8 mouse cellular contexts compared by ENCODE assay signal in genomic region chr10:117676644-117677313, GRCm38 (mm10). TPM values are rescaled to one million over a fixed set of nuclear protein-coding genes. Genes with fewer than 3 reads are reported as not detected.
DNase-seq lines count a peak whose midpoint lies in the region; ATAC-seq and TF ChIP-seq lines count a peak whose summit lies in the region.

No protein-coding gene starts in this region.

- TF ChIP-seq RAD21 in MEL (IDR thresholded peaks at IDR 0.05; ENCODE audit: low read depth, low read length) = peak; percentile 88

- TF ChIP-seq POLR2A in MEL (IDR thresholded peaks at IDR 0.05; ENCODE audit: control insufficient read depth in 1 of 2, insufficient read depth in 1 of 2, low read depth in 1 of 2, low read length in 2 of 2, poor library complexity in 1 of 2) = no peak

- TF ChIP-seq EP300 in MEL (IDR thresholded peaks at IDR 0.05; ENCODE audit: low read depth in 1 of 2, low read length in 2 of 2) = no peak

- ATAC-seq in heart, embryonic 14.5 days (ENCODE audit: insufficient number of reproducible peaks, insufficient read depth, low FRiP score, low read depth) = no peak

- peak in 2 of 3 experiments; percentile 30 to 74; a peak in 3 of 6 replicates for TF ChIP-seq CTCF in MEL (IDR thresholded peaks at IDR 0.05 in 2 of 3, conservative IDR thresholded peaks at IDR 0.05 in 1 of 3; ENCODE audit: control insufficient read depth in 1 of 3, insufficient read depth in 1 of 3, low read depth in 2 of 3, low read length in 3 of 3, poor library complexity in 1 of 3, severe bottlenecking in 1 of 3)
- TF ChIP-seq CTCF in layer of hippocampus, adult 2 months (conservative IDR thresholded peaks at IDR 0.05) = peak; percentile 86

- no peaks in the 10 kb centered on the region for H3K79me2 ChIP-seq in MEL (ENCODE audit: control insufficient read depth, insufficient read depth, low read length, poor library complexity)

- H3K9me3 ChIP-seq in MEL (replicated peaks; ENCODE audit: insufficient read depth, low read length) = no peaks in the 10 kb centered on the region
- no peaks in the 10 kb centered on the region for H3K9me3 ChIP-seq in heart, embryonic 14.5 days (ENCODE audit: control insufficient read depth, low read length)

- no peak overlapping the region for H3K27ac ChIP-seq in MEL (ENCODE audit: control insufficient read depth, low read depth, low read length)
- no peak overlapping the region for H3K27ac ChIP-seq in heart, embryonic 14.5 days (replicated peaks in 1 of 2; ENCODE audit: control insufficient read depth in 1 of 2, insufficient read depth in 1 of 2, low read depth in 2 of 2, low read length in 2 of 2)
- peak overlapping the region; percentile 88 for H3K27ac ChIP-seq in layer of hippocampus, adult 2 months

- 14% methylated on average over 17 of the region's 17 CpGs for WGBS in heart, embryonic 14.5 days

- no peak overlapping the region for H3K9ac ChIP-seq in MEL (ENCODE audit: control insufficient read depth, low read depth, low read length, poor library complexity, severe bottlenecking)
- peak overlapping the region; percentile 3 for H3K9ac ChIP-seq in heart, embryonic 14.5 days (ENCODE audit: low read length)

- peaks cover 6 to 26% of the 10 kb centered on the region in 2 experiments for H3K4me1 ChIP-seq in MEL (ENCODE audit: control insufficient read depth in 1 of 2, insufficient read depth in 2 of 2, low read length in 2 of 2)
- H3K4me1 ChIP-seq in heart, embryonic 14.5 days (ENCODE audit: control insufficient read depth in 2 of 2, insufficient read depth in 2 of 2, low read length in 2 of 2) = peaks cover 2 to 13% of the 10 kb centered on the region in 2 experiments; a peak in 3 of 4 replicates

- peaks cover 0 to 22% of the 10 kb centered on the region in 2 experiments; a peak in 2 of 4 replicates for H3K36me3 ChIP-seq in MEL (ENCODE audit: control insufficient read depth in 1 of 2, insufficient read depth in 2 of 2, low read length in 2 of 2)
- no peaks in the 10 kb centered on the region for H3K36me3 ChIP-seq in heart, embryonic 14.5 days (ENCODE audit: control insufficient read depth, insufficient read depth, low read length)

- H3K4me2 ChIP-seq in heart, embryonic 14.5 days (ENCODE audit: low read length) = peak overlapping the region; percentile 79

- peak; percentile 55 to 56 for DNase-seq in B cell, adult 2 months
- DNase-seq in MEL (ENCODE audit: low read depth, low spot score) = peak; percentile 66
- DNase-seq in embryo, embryonic 10.5 days (ENCODE audit: low spot score) = peak; percentile 83
- peak; percentile 42 for DNase-seq in layer of hippocampus, adult 2 months (ENCODE audit: low spot score in 2 of 2)
- peak; percentile 39 for DNase-seq in lung, postnatal 36 days
- peak; percentile 38 for DNase-seq in right cerebral cortex, postnatal 4 days
- DNase-seq in urinary bladder, postnatal 36 days (ENCODE audit: low spot score in 2 of 2) = no peak

- no peak overlapping the region for H3K4me3 ChIP-seq in MEL (ENCODE audit: control insufficient read depth in 1 of 2, insufficient read depth in 1 of 2, low read depth in 2 of 2, low read length in 2 of 2)
- peak overlapping the region; percentile 25 to 38 for H3K4me3 ChIP-seq in heart, embryonic 14.5 days (ENCODE audit: control insufficient read depth in 1 of 2, insufficient read depth in 1 of 2, low read depth in 1 of 2, low read length in 2 of 2)
- H3K4me3 ChIP-seq in layer of hippocampus, adult 2 months = peak overlapping the region; percentile 58

- H3K27me3 ChIP-seq in MEL (ENCODE audit: control insufficient read depth in 1 of 2, insufficient read depth in 2 of 2, low read length in 2 of 2) = no peaks in the 10 kb centered on the region; a peak in 1 of 4 replicates
- H3K27me3 ChIP-seq in heart, embryonic 14.5 days (ENCODE audit: control insufficient read depth, insufficient read depth, low read length) = no peaks in the 10 kb centered on the region

TF ChIP-seq in MEL, 35 proteins besides CTCF, POLR2A, EP300 and RAD21:
- no peak for TF ChIP-seq NELFE (IDR thresholded peaks at IDR 0.05; ENCODE audit: low read depth, low read length)
- no peak for TF ChIP-seq USF1 (IDR thresholded peaks at IDR 0.05; ENCODE audit: low read depth, low read length)
- peak; percentile 70 for TF ChIP-seq SMC3 (IDR thresholded peaks at IDR 0.05; ENCODE audit: low read depth, low read length)
- TF ChIP-seq GATA1 (IDR thresholded peaks at IDR 0.05; ENCODE audit: low read depth, low read length) = peak; percentile 79
- TF ChIP-seq ZC3H11A (IDR thresholded peaks at IDR 0.05; ENCODE audit: low read depth, low read length) = peak; percentile 61
- no peak for TF ChIP-seq MEF2A (IDR thresholded peaks at IDR 0.05; ENCODE audit: extremely low read depth, insufficient replicate concordance, low read depth, low read length, poor library complexity, severe bottlenecking)
- TF ChIP-seq ELF1 (IDR thresholded peaks at IDR 0.05; ENCODE audit: low read depth, low read length) = no peak
- no peak for TF ChIP-seq ZMIZ1 (IDR thresholded peaks at IDR 0.05; ENCODE audit: low read depth, low read length)
- peak; percentile 96 for TF ChIP-seq ZNF384 (IDR thresholded peaks at IDR 0.05; ENCODE audit: low read depth, low read length)
- TF ChIP-seq RCOR1 (IDR thresholded peaks at IDR 0.05; ENCODE audit: low read depth, low read length) = 0 out of 2 replicates have a peak, but pooled peaks have one; percentile 10
- TF ChIP-seq MXI1 (IDR thresholded peaks at IDR 0.05; ENCODE audit: low read depth, low read length) = no peak
- TF ChIP-seq ETS1 (IDR thresholded peaks at IDR 0.05; ENCODE audit: low read depth, low read length) = no peak
- peak; percentile 39; the same call in 1 of the 2 replicates for TF ChIP-seq SIN3A (IDR thresholded peaks at IDR 0.05; ENCODE audit: low read length)
- TF ChIP-seq E2F4 (IDR thresholded peaks at IDR 0.05; ENCODE audit: borderline replicate concordance, low read depth, low read length) = no peak
TF ChIP-seq in MEL: peak in this region for 6.

RNA-seq across cellular contexts. Expression of gene Mdm2, which starts 33.8 kb away (rescaled TPM):
- total RNA-seq in MEL (2012; rRNA removed) = 35.2 and 35.3 TPM in 2 replicates
- 100 to 1,000 TPM in 1 of 2 experiments, 10 to 100 TPM in 1; 42.2 to 601 TPM for polyA plus RNA-seq in MEL (2012; ENCODE audit: insufficient read depth in 1 of 2, insufficient read length in 2 of 2, low read depth in 1 of 2, low replicate concordance in 2 of 2, missing spikeins in 1 of 2)
- polyA plus RNA-seq in heart, embryonic 14.5 days (2014; fragmentation: Nextera tagmentation; extraction: Ambion mirVana) = 48.9 and 49.0 TPM in 2 replicates
- 10 to 100 TPM; 55.1 to 66.0 TPM for total RNA-seq in layer of hippocampus, adult 2 months (2021)

RNA-seq across cellular contexts. Expression of gene Cpm, which starts 47.5 kb away (rescaled TPM):
- 0.04 TPM in 1 of 2 replicates, not detected in the other for total RNA-seq in MEL (2012; rRNA removed)
- under 1 TPM in 1 of 2 experiments, not detected in 1; 0.40 TPM for polyA plus RNA-seq in MEL (2012; ENCODE audit: insufficient read depth in 1 of 2, insufficient read length in 2 of 2, low read depth in 1 of 2, low replicate concordance in 2 of 2, missing spikeins in 1 of 2)
- 0.96 and 1.00 TPM in 2 replicates for polyA plus RNA-seq in heart, embryonic 14.5 days (2014; fragmentation: Nextera tagmentation; extraction: Ambion mirVana)
- 1 to 10 TPM; 8.5 to 9.7 TPM for total RNA-seq in layer of hippocampus, adult 2 months (2021)

Comparison
In these comparisons a context has a peak if more than half of its experiments do, and no peak if none do; other contexts are left out.
1. DNase-seq: peak in B cell, adult 2 months (2 of 2), MEL (single experiment), embryo, embryonic 10.5 days (single experiment), layer of hippocampus, adult 2 months (2 of 2), lung, postnatal 36 days (single experiment) and right cerebral cortex, postnatal 4 days (single experiment); none in urinary bladder, postnatal 36 days (0 of 2).
2. H3K4me3 ChIP-seq: peak in heart, embryonic 14.5 days (2 of 2) and layer of hippocampus, adult 2 months (single experiment); none in MEL (0 of 2).